Mouse (Mus musculus) megakaryocyte, embryonic 14.5 days (primary cell): ENCODE measurements around the gene Tbc1d22a.

Experiments
- FLI1 ChIP-seq: IDR thresholded peaks from 2 replicates; pipeline ENCODE4 v1.6.1; 2012; ENCODE audit warnings: low read length, inconsistent platforms, mixed read lengths
- GATA1 ChIP-seq: IDR thresholded peaks from 3 replicates; pipeline ENCODE4 v1.6.1; 2012; ENCODE audit warnings: mixed read lengths, low read length, inconsistent platforms, borderline replicate concordance

DNA sequence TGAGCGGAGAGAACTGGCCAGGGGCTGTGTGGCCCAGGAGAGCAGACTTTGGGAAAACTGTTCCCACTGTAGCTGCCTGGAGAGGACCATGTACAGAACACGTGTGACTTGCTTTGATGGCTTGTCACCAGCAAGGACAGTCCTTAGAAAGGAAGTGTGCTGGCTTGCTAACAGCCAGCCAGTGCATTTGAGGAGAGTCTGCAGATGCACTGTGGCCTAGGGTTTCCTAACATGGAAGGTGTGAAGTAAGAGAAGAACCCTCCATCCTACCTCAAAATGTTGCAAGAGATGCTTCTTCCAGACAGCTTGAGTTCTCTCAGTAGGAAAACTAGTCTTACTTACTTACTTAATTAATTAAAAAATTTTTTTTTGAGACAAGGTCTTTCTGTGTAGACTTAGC is 140.7 kb downstream of the Tbc1d22a start:
- TF ChIP-seq GATA1 (no peak), FLI1 (no peak)
